Mouse (Mus musculus): ENCODE measurements around the gene Rlf. TPM values are rescaled to one million over a fixed set of nuclear protein-coding genes. Genes with fewer than 3 reads are reported as not detected.
"Not testable (repeated sequence)": the region's sequence is repeated elsewhere in the genome, so short reads cannot be mapped to it uniquely, and the experiment has no call there.

Rlf gene
- polyA plus RNA-seq, 1 experiment from 2014 or later, result 28.0 TPM

GRCm38 (mm10) chr4:121213936-121214792 lies 720 bp downstream of the Rlf start:
- WGBS, result 3% methylated on average over 36 of the region's 36 CpGs
- Histone ChIP-seq H3K4me1 (peaks cover 17% of the 10 kb centered on the region), H3K4me3 (peak overlapping the region; percentile 97), H3K27me3 (replicated peaks; ENCODE audit: low read depth, poor library complexity, severe bottlenecking) (no peaks in the 10 kb centered on the region), H3K27ac (replicated peaks) (peak overlapping the region; percentile 95), H3K9me3 (no peaks in the 10 kb centered on the region), H3K36me3 (replicated peaks) (0 out of 2 replicates have a peak, but pooled peaks cover 3% of the 10 kb centered on the region)
- DNase-seq (ENCODE audit: low spot score), result peak; percentile 72

- no peak for DNase-seq (ENCODE audit: low spot score)
- H3K9me3 ChIP-seq, result no peaks in the 10 kb centered on the region
- H3K36me3 ChIP-seq (replicated peaks), result peaks cover 6% of the 10 kb centered on the region; the same call in 1 of the 2 replicates
- no peak overlapping the region for H3K27ac ChIP-seq (replicated peaks)
- WGBS, result 89% methylated on average over 4 of the region's 4 CpGs
- no peaks in the 10 kb centered on the region for H3K27me3 ChIP-seq (replicated peaks; ENCODE audit: low read depth, poor library complexity, severe bottlenecking)
- H3K4me1 ChIP-seq, result peaks cover 12% of the 10 kb centered on the region
- H3K4me3 ChIP-seq, result no peak overlapping the region
These were observed 6.0 kb downstream of the Rlf start for GRCm38 (mm10) chr4:121208911-121209310.

- Histone ChIP-seq H3K4me1 (no peaks in the 10 kb centered on the region), H3K27ac (replicated peaks) (no peak overlapping the region), H3K9me3 (no peaks in the 10 kb centered on the region), H3K27me3 (replicated peaks; ENCODE audit: low read depth, poor library complexity, severe bottlenecking) (no peaks in the 10 kb centered on the region), H3K36me3 (replicated peaks) (peaks cover 9% of the 10 kb centered on the region), H3K4me3 (no peak overlapping the region)
- WGBS, result 80% methylated on average over 4 of the region's 4 CpGs
- DNase-seq (ENCODE audit: low spot score), result no peak
These were observed 17.0 kb downstream of the Rlf start for GRCm38 (mm10) chr4:121197856-121198255.

- no peak overlapping the region for H3K4me3 ChIP-seq
- H3K27me3 ChIP-seq (replicated peaks; ENCODE audit: low read depth, poor library complexity, severe bottlenecking), result no peaks in the 10 kb centered on the region
- H3K36me3 ChIP-seq (replicated peaks), result peaks cover 15% of the 10 kb centered on the region
- no peaks in the 10 kb centered on the region for H3K4me1 ChIP-seq
- H3K9me3 ChIP-seq, result no peaks in the 10 kb centered on the region
- no peak for DNase-seq (ENCODE audit: low spot score)
- H3K27ac ChIP-seq (replicated peaks), result no peak overlapping the region
- WGBS, result 93% methylated on average over 4 of the region's 4 CpGs
These were observed 17.9 kb downstream of the Rlf start for GRCm38 (mm10) chr4:121196995-121197394.

- Histone ChIP-seq H3K27ac (replicated peaks) (no peak overlapping the region), H3K27me3 (replicated peaks; ENCODE audit: low read depth, poor library complexity, severe bottlenecking) (no peaks in the 10 kb centered on the region), H3K4me1 (no peaks in the 10 kb centered on the region), H3K4me3 (no peak overlapping the region), H3K9me3 (no peaks in the 10 kb centered on the region), H3K36me3 (replicated peaks) (peaks cover 19% of the 10 kb centered on the region)
- no peak for DNase-seq (ENCODE audit: low spot score)
- WGBS, result 87% methylated on average over 2 of the region's 2 CpGs
These were observed 18.7 kb downstream of the Rlf start for GRCm38 (mm10) chr4:121196205-121196604.

- no peak for DNase-seq (ENCODE audit: low spot score)
These were observed 20.1 kb downstream of the Rlf start for GRCm38 (mm10) chr4:121194736-121195135.

GRCm38 (mm10) chr4:121192306-121192705 lies 22.6 kb downstream of the Rlf start:
- Histone ChIP-seq H3K27me3 (replicated peaks; ENCODE audit: low read depth, poor library complexity, severe bottlenecking) (no peaks in the 10 kb centered on the region), H3K36me3 (replicated peaks) (peaks cover 54% of the 10 kb centered on the region), H3K9me3 (no peaks in the 10 kb centered on the region), H3K4me3 (no peak overlapping the region), H3K27ac (replicated peaks) (no peak overlapping the region), H3K4me1 (no peaks in the 10 kb centered on the region)
- 97% methylated on average over 2 of the region's 2 CpGs for WGBS
- DNase-seq (ENCODE audit: low spot score), result no peak

More at GRCm38 (mm10) chr4:121194736-121195135, 20.1 kb downstream of the Rlf start:
- Histone ChIP-seq H3K27ac (replicated peaks) (no peak overlapping the region), H3K27me3 (replicated peaks; ENCODE audit: low read depth, poor library complexity, severe bottlenecking) (no peaks in the 10 kb centered on the region), H3K9me3 (no peaks in the 10 kb centered on the region), H3K4me1 (no peaks in the 10 kb centered on the region), H3K36me3 (replicated peaks) (peaks cover 31% of the 10 kb centered on the region), H3K4me3 (no peak overlapping the region)

GRCm38 (mm10) chr4:121189341-121189740 lies 25.5 kb downstream of the Rlf start:
- Histone ChIP-seq H3K36me3 (replicated peaks) (peaks cover 76% of the 10 kb centered on the region), H3K9me3 (no peaks in the 10 kb centered on the region), H3K27ac (replicated peaks) (no peak overlapping the region), H3K4me1 (no peaks in the 10 kb centered on the region), H3K4me3 (no peak overlapping the region), H3K27me3 (replicated peaks; ENCODE audit: low read depth, poor library complexity, severe bottlenecking) (no peaks in the 10 kb centered on the region)
- no peak for DNase-seq (ENCODE audit: low spot score)
- 94% methylated on average over 3 of the region's 3 CpGs for WGBS

- no peaks in the 10 kb centered on the region for H3K27me3 ChIP-seq (replicated peaks; ENCODE audit: low read depth, poor library complexity, severe bottlenecking)
- no peak overlapping the region for H3K27ac ChIP-seq (replicated peaks)
- 92% methylated on average over 3 of the region's 3 CpGs for WGBS
- peaks cover 8% of the 10 kb centered on the region; the same call in 1 of the 2 replicates for H3K9me3 ChIP-seq
- no peaks in the 10 kb centered on the region for H3K4me1 ChIP-seq
- H3K36me3 ChIP-seq (replicated peaks), result peaks cover 72% of the 10 kb centered on the region
- DNase-seq (ENCODE audit: low spot score), result no peak
- no peak overlapping the region for H3K4me3 ChIP-seq
These were observed 35.2 kb downstream of the Rlf start for GRCm38 (mm10) chr4:121179669-121180068.

- 95% methylated on average over 2 of the region's 2 CpGs for WGBS
- peaks cover 91% of the 10 kb centered on the region for H3K36me3 ChIP-seq (replicated peaks)
These were observed 47.2 kb downstream of the Rlf start for GRCm38 (mm10) chr4:121167656-121168055.

GRCm38 (mm10) chr4:121166697-121167096 lies 48.2 kb downstream of the Rlf start:
- not testable (repeated sequence) for DNase-seq (ENCODE audit: low spot score); H3K27ac ChIP-seq (replicated peaks); H3K27me3 ChIP-seq (replicated peaks; ENCODE audit: low read depth, poor library complexity, severe bottlenecking); H3K4me1 ChIP-seq; H3K4me3 ChIP-seq; H3K9me3 ChIP-seq
- WGBS, result 93% methylated on average over 4 of the region's 5 CpGs
- peaks cover 93% of the 10 kb centered on the region for H3K36me3 ChIP-seq (replicated peaks)

More at GRCm38 (mm10) chr4:121167656-121168055, 47.2 kb downstream of the Rlf start:
- Histone ChIP-seq H3K4me3 (no peak overlapping the region), H3K4me1 (no peaks in the 10 kb centered on the region), H3K27ac (replicated peaks) (no peak overlapping the region), H3K9me3 (peaks cover 8% of the 10 kb centered on the region; the same call in 1 of the 2 replicates), H3K27me3 (replicated peaks; ENCODE audit: low read depth, poor library complexity, severe bottlenecking) (no peaks in the 10 kb centered on the region)
- no peak for DNase-seq (ENCODE audit: low spot score)

- H3K4me3 ChIP-seq, result no peak overlapping the region
- peaks cover 80% of the 10 kb centered on the region for H3K36me3 ChIP-seq (replicated peaks)
- no peaks in the 10 kb centered on the region for H3K4me1 ChIP-seq
- H3K27me3 ChIP-seq (replicated peaks; ENCODE audit: low read depth, poor library complexity, severe bottlenecking), result no peaks in the 10 kb centered on the region
- H3K9me3 ChIP-seq, result no peaks in the 10 kb centered on the region
- no peak overlapping the region for H3K27ac ChIP-seq (replicated peaks)
- no peak for DNase-seq (ENCODE audit: low spot score)
- WGBS, result 90% methylated on average over 2 of the region's 2 CpGs
These were observed 51.3 kb downstream of the Rlf start for GRCm38 (mm10) chr4:121163501-121164030.

- Histone ChIP-seq H3K9me3 (no peaks in the 10 kb centered on the region), H3K36me3 (replicated peaks) (no peaks in the 10 kb centered on the region), H3K27me3 (replicated peaks; ENCODE audit: low read depth, poor library complexity, severe bottlenecking) (no peaks in the 10 kb centered on the region), H3K4me1 (no peaks in the 10 kb centered on the region), H3K27ac (replicated peaks) (no peak within 1 kb of the TSS), H3K4me3 (no peak within 1 kb of the TSS)
- WGBS, result 96% methylated on average over 2 of the region's 2 CpGs
- DNase-seq (ENCODE audit: low spot score), result no peak
These were observed 105.8 kb downstream of the Rlf start, which contains the start of gene Tmco2 for GRCm38 (mm10) chr4:121109126-121109525. Gene Tmco2 (minus strand): TSS chr4:121109226.
